Mouse (Mus musculus) hindbrain, embryonic 11.5 days (tissue): Measurements from ENCODE around the gene Hoxa4. TPM values are rescaled to one million over a fixed set of nuclear protein-coding genes. Genes with fewer than 3 reads are reported as not detected.

ENCODE experiments used
- ATAC-seq: fragments of 200-750 bp; cut with Nextera tagmentation; 2 replicates; pipeline ENCODE4 v1.8.0; 2017; ENCODE audit warnings: mild to moderate bottlenecking, moderate TSS enrichment, moderate library complexity; ENCODE audit not compliant: low FRiP score
- DNase-seq: peaks from one replicate; pipeline ENCODE4 v3.0.0-alpha.2; 2015; ENCODE audit warnings: low spot score
- H3K27ac ChIP-seq: fragments of 300-500 bp; sonication (generic); 2 replicates; pipeline ENCODE4 v1.5.1; 2014; ENCODE audit warnings: mild to moderate bottlenecking, low read depth, low read length
- H3K27me3 ChIP-seq: fragments of 300-500 bp; sonication (generic); 2 replicates; pipeline ENCODE4 v1.6.1; 2014; ENCODE audit warnings: mild to moderate bottlenecking, low read length, moderate library complexity, mixed read lengths; ENCODE audit not compliant: control insufficient read depth, insufficient read depth
- H3K36me3 ChIP-seq: fragments of 300-500 bp; sonication (generic); 2 replicates; pipeline ENCODE4 v1.6.1; 2014; ENCODE audit warnings: mild to moderate bottlenecking, low read length, moderate library complexity, mixed read lengths; ENCODE audit not compliant: control insufficient read depth, insufficient read depth
- H3K4me1 ChIP-seq: fragments of 300-500 bp; sonication (generic); replicated peaks from 2 replicates; pipeline ENCODE4 v1.6.1; 2014; ENCODE audit warnings: low read length, mixed read lengths; ENCODE audit not compliant: control insufficient read depth, insufficient read depth
- H3K4me2 ChIP-seq: fragments of 300-500 bp; sonication (generic); replicated peaks from 2 replicates; pipeline ENCODE4 v1.6.1; 2014; ENCODE audit warnings: mild to moderate bottlenecking, low read depth, low read length
- H3K4me3 ChIP-seq: fragments of 300-500 bp; sonication (generic); 2 replicates; pipeline ENCODE4 v1.5.1; 2014; ENCODE audit warnings: low read depth, low read length
- H3K9ac ChIP-seq: fragments of 300-500 bp; sonication (generic); 2 replicates; pipeline ENCODE4 v1.6.1; 2014; ENCODE audit warnings: low read depth, low read length
- H3K9me3 ChIP-seq: fragments of 300-500 bp; sonication (generic); 2 replicates; pipeline ENCODE4 v1.6.1; 2016; ENCODE audit warnings: low read length; ENCODE audit not compliant: control insufficient read depth
- WGBS: fragments of 180-500 bp; shearing (Covaris S2); extraction: QIAGEN DNeasy Blood & Tissue Kit; methylation state at CpG from one replicate; pipeline ENCODE4 v1.1.7; 2014; 5-methylcytosine and 5-hydroxymethylcytosine counted together
- polyA plus RNA-seq: library from polyadenylated mRNA; unstranded; fragments of >200 nt; fragmentation: Nextera tagmentation; extraction: Ambion mirVana; gene quantifications from 2 replicates; pipeline ENCODE4 v1.2.1, GENCODE M21; 2014

Hoxa4 gene
- polyA plus RNA-seq, 1 experiment from 2014 or later, result 12.8 TPM

- no peak for ATAC-seq
- Histone ChIP-seq H3K36me3 (no peaks in the 10 kb centered on the region), H3K9me3 (no peaks in the 10 kb centered on the region), H3K4me3 (no peak overlapping the region), H3K27me3 (peaks cover 94% of the 10 kb centered on the region), H3K4me2 (no peak overlapping the region), H3K4me1 (0 out of 2 replicates have a peak, but pooled peaks cover 3% of the 10 kb centered on the region), H3K27ac (no peak overlapping the region), H3K9ac (no peak overlapping the region)
- WGBS, result 6% methylated on average over 3 of the region's 3 CpGs
- no peak for DNase-seq
Measured at GRCm38 (mm10) chr6:52236806-52237205, 45.3 kb upstream of the Hoxa4 start.

- Histone ChIP-seq H3K4me2 (no peak overlapping the region), H3K27ac (no peak overlapping the region), H3K4me1 (0 out of 2 replicates have a peak, but pooled peaks cover 3% of the 10 kb centered on the region), H3K27me3 (peaks cover 89% of the 10 kb centered on the region), H3K9ac (no peak overlapping the region), H3K36me3 (no peaks in the 10 kb centered on the region), H3K9me3 (no peaks in the 10 kb centered on the region), H3K4me3 (no peak overlapping the region)
- 20% methylated on average over 6 of the region's 6 CpGs for WGBS
- DNase-seq (no peak), ATAC-seq (no peak)
Measured at GRCm38 (mm10) chr6:52235866-52236265, 44.3 kb upstream of the Hoxa4 start.

DNA sequence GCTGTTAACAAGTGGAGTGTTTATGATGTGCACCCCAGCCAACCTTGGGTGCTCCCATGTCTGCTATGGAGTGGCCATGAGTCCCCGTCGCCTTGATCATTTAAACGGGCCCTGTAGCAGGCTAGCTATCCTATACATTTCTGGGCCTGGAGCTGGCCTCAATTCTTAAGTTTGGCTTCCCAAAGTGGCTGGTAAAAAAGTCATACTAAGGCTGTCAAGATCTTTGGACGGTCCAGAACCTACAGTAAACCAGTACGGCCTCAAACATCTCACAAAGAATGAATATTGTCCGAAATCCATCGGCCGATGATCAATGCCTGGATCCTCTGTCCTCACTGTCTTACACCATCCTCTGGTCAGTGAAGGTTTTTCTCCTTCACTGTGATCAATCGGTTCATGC is 43.7 kb upstream of the Hoxa4 start:
- H3K27ac ChIP-seq, result no peak overlapping the region
- WGBS, result 27% methylated on average over 9 of the region's 9 CpGs
- no peak overlapping the region for H3K4me3 ChIP-seq
- H3K4me2 ChIP-seq, result no peak overlapping the region
- H3K27me3 ChIP-seq, result peaks cover 89% of the 10 kb centered on the region
- DNase-seq (no peak), ATAC-seq (no peak)
- H3K4me1 ChIP-seq, result 0 out of 2 replicates have a peak, but pooled peaks cover 3% of the 10 kb centered on the region
- no peak overlapping the region for H3K9ac ChIP-seq
- H3K36me3 ChIP-seq, result no peaks in the 10 kb centered on the region
- H3K9me3 ChIP-seq, result no peaks in the 10 kb centered on the region

GRCm38 (mm10) chr6:52234428-52235140 is 43.0 kb upstream of the Hoxa4 start:
- Histone ChIP-seq H3K36me3 (no peaks in the 10 kb centered on the region), H3K4me3 (no peak overlapping the region), H3K4me1 (0 out of 2 replicates have a peak, but pooled peaks cover 3% of the 10 kb centered on the region), H3K9me3 (no peaks in the 10 kb centered on the region), H3K4me2 (no peak overlapping the region), H3K27ac (no peak overlapping the region), H3K9ac (no peak overlapping the region), H3K27me3 (peaks cover 89% of the 10 kb centered on the region)
- under 1% methylated on average over 51 of the region's 68 CpGs for WGBS
- DNase-seq (no peak), ATAC-seq (no peak)

DNA sequence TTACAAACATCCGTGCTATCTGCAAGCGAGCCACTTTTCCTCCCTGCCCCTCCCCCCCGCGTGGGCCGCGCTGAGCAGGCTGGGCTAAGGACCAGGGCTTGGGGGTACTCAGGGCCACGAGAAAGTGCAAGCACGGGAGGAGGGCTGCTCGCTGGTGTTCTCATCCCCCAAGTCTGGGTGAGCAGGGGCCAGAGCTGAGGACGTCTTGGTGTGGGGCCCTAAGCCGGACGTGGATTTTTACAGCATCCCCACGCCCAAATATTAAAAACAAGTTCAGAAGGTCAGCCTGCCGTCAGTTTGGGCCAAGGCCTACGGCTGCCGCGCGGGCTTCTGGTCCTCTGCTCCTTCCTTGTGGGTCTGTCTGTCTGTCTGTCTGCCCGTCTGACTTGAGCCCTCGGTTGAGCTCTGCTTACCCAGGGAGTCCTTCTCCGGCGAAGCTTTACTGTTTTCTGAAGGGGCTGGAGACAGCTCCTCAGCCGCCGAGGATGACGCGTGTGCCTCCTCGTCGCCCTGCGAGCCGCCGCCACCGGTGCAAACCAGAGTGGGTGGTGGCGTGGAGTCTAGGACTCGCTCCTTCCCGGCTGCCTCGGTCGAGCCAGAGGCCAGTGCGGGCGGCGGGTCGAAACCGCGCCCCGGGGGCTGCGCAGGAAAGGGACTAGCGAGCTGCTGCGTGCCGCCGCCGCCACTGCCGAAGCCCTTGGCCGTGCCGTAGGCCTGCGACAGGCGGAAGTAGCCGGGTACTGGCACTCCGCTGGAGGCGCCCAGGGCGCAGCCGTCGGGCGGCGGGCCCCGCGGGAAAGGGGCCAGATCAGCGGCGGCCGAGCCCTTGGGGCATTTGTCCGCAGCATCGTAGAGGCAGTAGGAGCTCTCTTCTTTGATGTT is 42.2 kb upstream of the Hoxa4 start:
- no peak for ATAC-seq
- no peak overlapping the region for H3K27ac ChIP-seq
- no peaks in the 10 kb centered on the region for H3K36me3 ChIP-seq
- no peak overlapping the region for H3K4me2 ChIP-seq
- no peak overlapping the region for H3K9ac ChIP-seq
- WGBS, result 1% methylated on average over 69 of the region's 70 CpGs
- H3K4me3 ChIP-seq, result 0 out of 2 replicates have a peak overlapping the region, but pooled peaks have one; percentile 2
- H3K9me3 ChIP-seq, result no peaks in the 10 kb centered on the region
- 0 out of 2 replicates have a peak, but pooled peaks cover 3% of the 10 kb centered on the region for H3K4me1 ChIP-seq
- DNase-seq, result no peak
- peaks cover 91% of the 10 kb centered on the region for H3K27me3 ChIP-seq

DNA sequence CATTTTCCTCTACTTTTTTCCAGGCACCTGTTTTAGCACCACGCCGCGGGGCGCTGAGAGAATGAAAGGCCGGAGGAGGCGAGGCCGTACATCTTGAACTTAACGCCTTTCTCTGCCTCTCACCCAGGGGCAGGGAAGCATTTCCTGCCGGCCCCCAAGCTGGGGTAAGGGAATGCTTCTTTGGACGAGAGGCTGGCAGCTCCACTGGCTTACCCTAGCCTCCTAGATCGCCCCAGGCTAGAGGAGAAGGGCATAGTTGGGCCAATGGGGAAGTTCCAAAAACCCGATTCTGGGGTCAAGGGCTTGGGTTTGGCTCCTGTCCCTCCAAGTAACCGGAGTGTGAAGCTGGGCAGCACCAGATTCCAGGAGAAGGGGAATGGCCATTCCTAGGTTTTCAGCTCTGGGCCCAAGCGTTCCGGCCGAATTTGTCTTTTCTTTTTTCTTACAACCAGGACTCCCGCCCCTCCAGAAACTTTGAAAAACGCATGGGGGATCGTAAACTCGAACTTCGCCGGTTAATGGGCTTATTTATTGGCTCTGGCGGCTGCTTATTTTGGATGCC is 41.5 kb upstream of the Hoxa4 start:
- no peak for ATAC-seq
- Histone ChIP-seq H3K27me3 (peaks cover 94% of the 10 kb centered on the region), H3K27ac (no peak overlapping the region), H3K36me3 (no peaks in the 10 kb centered on the region), H3K9me3 (no peaks in the 10 kb centered on the region), H3K4me3 (no peak overlapping the region), H3K4me1 (0 out of 2 replicates have a peak, but pooled peaks cover 3% of the 10 kb centered on the region), H3K4me2 (no peak overlapping the region), H3K9ac (no peak overlapping the region)
- DNase-seq, result peak; percentile 65
- WGBS, result under 1% methylated on average over 23 of the region's 23 CpGs

DNA sequence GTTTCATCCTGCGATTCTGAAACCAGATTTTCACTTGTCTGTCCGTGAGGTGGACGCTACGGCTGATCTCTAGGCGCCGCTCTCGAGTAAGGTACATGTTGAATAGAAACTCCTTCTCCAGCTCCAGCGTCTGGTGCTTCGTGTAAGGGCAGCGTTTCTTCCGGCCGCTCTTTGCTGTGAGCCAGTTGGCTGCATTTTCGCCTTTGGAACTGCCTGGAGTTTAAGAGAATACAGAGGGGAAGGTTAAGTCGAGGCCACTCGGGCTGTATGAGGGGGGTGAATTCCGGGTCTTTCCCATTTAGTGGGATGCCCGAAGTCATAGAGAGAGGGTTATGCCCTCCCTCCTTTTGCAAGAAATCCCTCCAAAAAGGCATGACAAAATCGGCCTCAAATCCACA is 41.0 kb upstream of the Hoxa4 start:
- Histone ChIP-seq H3K4me3 (no peak overlapping the region), H3K9me3 (no peaks in the 10 kb centered on the region), H3K36me3 (no peaks in the 10 kb centered on the region), H3K9ac (no peak overlapping the region), H3K4me1 (0 out of 2 replicates have a peak, but pooled peaks cover 3% of the 10 kb centered on the region), H3K27me3 (peaks cover 93% of the 10 kb centered on the region), H3K4me2 (no peak overlapping the region), H3K27ac (no peak overlapping the region)
- DNase-seq (peak; percentile 66), ATAC-seq (no peak)
- under 1% methylated on average over 18 of the region's 18 CpGs for WGBS

GRCm38 (mm10) chr6:52231885-52232567 is 40.5 kb upstream of the Hoxa4 start:
- 0 out of 2 replicates have a peak, but pooled peaks cover 3% of the 10 kb centered on the region for H3K4me1 ChIP-seq
- H3K36me3 ChIP-seq, result no peaks in the 10 kb centered on the region
- WGBS, result under 1% methylated on average over 18 of the region's 18 CpGs
- no peak overlapping the region for H3K9ac ChIP-seq
- peak; percentile 61 for DNase-seq
- H3K4me3 ChIP-seq, result no peak overlapping the region
- H3K4me2 ChIP-seq, result no peak overlapping the region
- H3K27ac ChIP-seq, result no peak overlapping the region
- peaks cover 93% of the 10 kb centered on the region for H3K27me3 ChIP-seq
- ATAC-seq, result no peak
- no peaks in the 10 kb centered on the region for H3K9me3 ChIP-seq
